Mouse (Mus musculus): ENCODE data around the gene Gm20388. TPM values are rescaled to one million over a fixed set of nuclear protein-coding genes. Genes with fewer than 3 reads are reported as not detected.

The Gm20388 gene
- polyA plus RNA-seq, 1 experiment = 0.36 TPM

DNA sequence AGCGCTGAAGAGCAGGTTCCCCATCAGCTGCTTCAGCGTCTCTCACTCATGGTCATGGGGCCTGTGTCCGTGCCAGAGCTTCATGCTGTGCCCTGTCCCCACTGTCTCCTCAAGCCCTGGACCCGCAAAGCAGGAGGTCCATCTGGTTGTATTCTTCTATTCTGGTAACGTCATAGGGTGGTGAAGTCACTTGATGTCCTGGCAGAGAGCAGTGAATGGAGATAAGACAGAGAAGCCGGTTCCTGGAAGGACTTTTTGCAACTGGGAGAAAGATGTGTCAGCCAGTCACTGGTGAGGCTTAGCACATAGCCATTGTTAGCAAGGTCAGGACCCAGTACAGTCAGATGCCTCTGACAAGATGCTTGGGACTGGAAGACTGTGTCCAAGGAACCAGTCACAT lies 2172.8 kb downstream of the Gm20388 start:
- no peaks in the 10 kb centered on the region for H3K9me3 ChIP-seq (ENCODE audit: control insufficient read depth, low read length)
- H3K4me3 ChIP-seq (replicated peaks) = no peak overlapping the region
- TF ChIP-seq GATA1 (IDR thresholded peaks at IDR 0.05; ENCODE audit: low read length) (no peak), TAL1 (IDR thresholded peaks at IDR 0.05; ENCODE audit: low read length) (no peak)
- no peaks in the 10 kb centered on the region for H3K4me1 ChIP-seq (ENCODE audit: control insufficient read depth)
- no peaks in the 10 kb centered on the region for H3K27me3 ChIP-seq (ENCODE audit: control insufficient read depth)
- no peaks in the 10 kb centered on the region for H3K36me3 ChIP-seq (ENCODE audit: control insufficient read depth)

DNA sequence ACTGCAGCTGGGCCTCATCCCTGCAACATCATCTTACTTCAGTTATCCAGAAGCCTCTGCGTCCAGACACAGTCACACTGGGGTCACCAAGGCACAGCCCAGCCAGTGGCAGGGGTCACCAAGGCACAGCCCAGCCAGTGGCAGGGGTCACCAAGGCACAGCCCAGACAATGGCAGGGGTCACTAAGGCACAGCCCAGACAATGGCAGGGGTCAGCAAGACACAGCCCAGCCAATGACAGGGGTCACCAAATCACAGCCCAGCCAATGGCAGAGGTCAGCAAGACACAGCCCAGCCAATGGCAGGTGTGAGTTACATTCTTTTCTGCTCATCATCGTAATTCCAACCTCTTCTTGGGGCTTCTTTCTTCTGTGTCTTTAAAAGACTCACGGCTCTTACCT lies 2173.5 kb downstream of the Gm20388 start:
- no peaks in the 10 kb centered on the region for H3K27me3 ChIP-seq (ENCODE audit: control insufficient read depth)
- no peaks in the 10 kb centered on the region for H3K36me3 ChIP-seq (ENCODE audit: control insufficient read depth)
- no peaks in the 10 kb centered on the region for H3K4me1 ChIP-seq (ENCODE audit: control insufficient read depth)
- no peaks in the 10 kb centered on the region for H3K9me3 ChIP-seq (ENCODE audit: control insufficient read depth, low read length)
- TF ChIP-seq GATA1 (IDR thresholded peaks at IDR 0.05; ENCODE audit: low read length) (no peak), TAL1 (IDR thresholded peaks at IDR 0.05; ENCODE audit: low read length) (no peak)
- H3K4me3 ChIP-seq (replicated peaks) = no peak overlapping the region

DNA sequence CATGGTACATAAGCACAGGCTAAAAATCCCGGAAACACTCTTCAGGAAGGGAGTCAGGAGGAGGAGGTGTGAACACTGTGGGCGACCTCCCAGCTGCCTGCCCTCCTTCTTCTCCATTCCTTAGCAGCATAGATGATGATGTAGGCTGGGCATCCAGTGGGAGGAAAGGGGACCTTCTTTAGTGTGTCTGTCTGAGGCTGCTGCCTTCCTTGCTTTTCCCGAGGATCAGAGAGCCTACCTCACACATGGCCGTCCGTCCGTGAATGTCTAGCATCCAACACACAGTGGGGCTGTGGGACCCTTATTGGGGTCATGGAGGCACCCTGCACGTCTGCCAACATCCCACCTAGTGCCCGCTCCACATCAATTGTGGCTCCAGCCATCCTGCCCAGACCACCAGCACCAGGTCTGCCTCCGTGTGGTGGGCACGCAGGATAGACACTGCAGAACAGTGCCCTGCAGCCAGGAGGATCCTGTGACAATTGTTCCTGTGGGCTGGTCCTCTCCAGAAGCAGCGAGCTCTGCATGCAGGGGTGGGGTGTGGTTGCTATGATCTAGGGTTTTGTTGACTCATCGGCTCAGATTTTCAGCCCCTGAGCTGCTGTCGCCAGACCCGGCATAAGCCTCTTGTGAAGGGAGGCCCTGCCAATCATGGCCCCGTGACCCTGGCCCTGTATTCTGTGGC lies 2174.2 kb downstream of the Gm20388 start:
- TF ChIP-seq TAL1 (IDR thresholded peaks at IDR 0.05; ENCODE audit: low read length) (no peak), GATA1 (IDR thresholded peaks at IDR 0.05; ENCODE audit: low read length) (no peak)
- Histone ChIP-seq H3K9me3 (ENCODE audit: control insufficient read depth, low read length) (no peaks in the 10 kb centered on the region), H3K27me3 (ENCODE audit: control insufficient read depth) (no peaks in the 10 kb centered on the region)

DNA sequence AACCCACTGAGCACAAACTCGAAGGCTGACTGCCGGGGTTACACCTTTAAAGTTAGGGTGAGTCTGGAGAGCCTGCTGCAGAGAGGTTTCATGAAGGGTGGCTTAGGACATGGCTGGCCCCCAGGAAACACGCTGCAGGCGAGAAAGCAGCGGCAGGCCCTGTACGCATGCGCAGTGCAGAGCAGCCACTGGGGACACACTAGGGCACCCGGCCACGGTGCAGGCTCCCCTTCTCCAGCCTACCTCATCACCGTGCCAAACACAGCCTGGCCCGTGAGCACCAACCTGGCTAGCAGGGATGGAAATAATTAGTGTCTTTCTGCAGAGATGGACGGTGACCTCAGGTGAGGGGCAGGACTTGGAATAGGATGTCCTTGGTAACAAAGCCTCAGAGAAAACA lies 2175.4 kb downstream of the Gm20388 start:
- Histone ChIP-seq H3K4me1 (ENCODE audit: control insufficient read depth) (no peaks in the 10 kb centered on the region), H3K27me3 (ENCODE audit: control insufficient read depth) (no peaks in the 10 kb centered on the region), H3K36me3 (ENCODE audit: control insufficient read depth) (no peaks in the 10 kb centered on the region), H3K9me3 (ENCODE audit: control insufficient read depth, low read length) (no peaks in the 10 kb centered on the region), H3K4me3 (replicated peaks) (no peak overlapping the region)
- TF ChIP-seq GATA1 (IDR thresholded peaks at IDR 0.05; ENCODE audit: low read length) (no peak), TAL1 (IDR thresholded peaks at IDR 0.05; ENCODE audit: low read length) (no peak)

More for the DNA sequence above, 2174.2 kb downstream of the Gm20388 start:
- Histone ChIP-seq H3K4me3 (replicated peaks) (no peak overlapping the region), H3K4me1 (ENCODE audit: control insufficient read depth) (no peaks in the 10 kb centered on the region), H3K36me3 (ENCODE audit: control insufficient read depth) (no peaks in the 10 kb centered on the region)

DNA sequence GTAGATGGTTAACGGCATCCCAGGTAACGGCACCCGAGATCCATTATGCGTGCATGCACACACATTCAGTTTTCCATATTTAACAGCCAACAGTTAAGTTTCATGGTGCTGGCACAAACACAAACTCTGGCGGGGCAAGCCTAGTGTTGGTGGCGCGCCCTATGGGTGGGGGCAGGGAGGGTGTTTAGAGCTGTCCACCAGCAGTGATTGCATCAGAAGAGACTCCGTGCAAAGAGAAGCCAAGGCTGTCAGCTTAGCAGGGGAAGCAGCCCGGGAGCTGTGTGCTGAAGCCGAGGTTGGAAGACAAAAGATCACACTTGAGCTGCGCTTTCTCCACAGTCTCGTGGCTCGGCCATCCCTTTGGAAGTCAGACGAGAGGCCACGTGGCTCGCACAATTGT lies 2178.0 kb downstream of the Gm20388 start:
- Histone ChIP-seq H3K9me3 (ENCODE audit: control insufficient read depth, low read length) (no peaks in the 10 kb centered on the region), H3K36me3 (ENCODE audit: control insufficient read depth) (no peaks in the 10 kb centered on the region), H3K4me1 (ENCODE audit: control insufficient read depth) (no peaks in the 10 kb centered on the region), H3K4me3 (replicated peaks) (no peak overlapping the region), H3K27me3 (ENCODE audit: control insufficient read depth) (no peaks in the 10 kb centered on the region)
- TF ChIP-seq GATA1 (IDR thresholded peaks at IDR 0.05; ENCODE audit: low read length) = no peak
- TF ChIP-seq TAL1 (IDR thresholded peaks at IDR 0.05; ENCODE audit: low read length) = no peak

DNA sequence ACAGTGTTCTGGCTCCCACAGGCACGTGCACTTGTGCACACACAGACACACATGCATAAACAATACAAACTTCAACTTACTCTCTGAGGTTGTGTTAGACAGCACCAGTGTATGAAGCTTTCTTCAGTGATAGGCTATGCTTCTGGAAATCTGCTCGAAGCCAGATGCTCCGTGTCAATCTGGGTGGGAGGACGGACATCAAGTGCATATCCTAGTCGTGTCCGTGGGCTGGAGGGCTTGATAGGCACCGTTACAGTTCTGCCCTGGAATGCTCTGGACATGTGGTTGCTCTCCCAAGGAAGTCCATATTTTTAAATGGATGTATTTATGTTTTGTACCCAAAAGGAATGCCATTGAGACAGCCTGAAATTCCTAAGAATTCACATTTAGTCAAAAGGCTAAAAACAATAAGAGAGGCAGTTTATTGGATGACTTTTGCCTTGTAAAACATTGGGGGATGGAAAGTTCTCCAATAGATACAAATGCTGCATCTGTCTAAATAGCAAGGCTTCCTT lies 2178.6 kb downstream of the Gm20388 start:
- Histone ChIP-seq H3K27me3 (ENCODE audit: control insufficient read depth) (no peaks in the 10 kb centered on the region), H3K4me1 (ENCODE audit: control insufficient read depth) (no peaks in the 10 kb centered on the region), H3K9me3 (ENCODE audit: control insufficient read depth, low read length) (no peaks in the 10 kb centered on the region), H3K4me3 (replicated peaks) (no peak overlapping the region), H3K36me3 (ENCODE audit: control insufficient read depth) (no peaks in the 10 kb centered on the region)
- TF ChIP-seq GATA1 (IDR thresholded peaks at IDR 0.05; ENCODE audit: low read length) = no peak
- TF ChIP-seq TAL1 (IDR thresholded peaks at IDR 0.05; ENCODE audit: low read length) = no peak

DNA sequence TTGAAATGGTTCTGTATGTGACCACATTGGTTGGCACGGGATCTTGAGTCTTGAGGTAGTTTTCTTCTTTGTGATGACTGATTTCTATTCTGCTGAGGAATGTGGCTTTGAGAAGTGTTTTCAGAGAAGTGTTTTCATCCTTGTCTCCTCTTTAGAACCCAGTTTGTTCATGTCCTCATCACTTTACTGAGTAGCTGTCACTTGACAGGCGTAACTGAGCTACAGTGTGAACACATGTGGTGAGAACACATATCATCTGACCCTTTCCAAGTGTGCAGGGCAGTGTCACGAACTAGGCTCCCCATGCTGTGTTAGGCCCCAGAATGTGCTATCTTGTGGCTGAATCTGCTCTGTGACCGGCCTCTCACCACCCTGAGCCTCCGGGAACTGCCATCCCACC lies 2181.8 kb downstream of the Gm20388 start:
- H3K4me3 ChIP-seq (replicated peaks) = no peak overlapping the region
- no peaks in the 10 kb centered on the region for H3K27me3 ChIP-seq (ENCODE audit: control insufficient read depth)
- H3K9me3 ChIP-seq (ENCODE audit: control insufficient read depth, low read length) = no peaks in the 10 kb centered on the region
- no peaks in the 10 kb centered on the region for H3K36me3 ChIP-seq (ENCODE audit: control insufficient read depth)
- no peak for TF ChIP-seq GATA1 (IDR thresholded peaks at IDR 0.05; ENCODE audit: low read length)
- no peak for TF ChIP-seq TAL1 (IDR thresholded peaks at IDR 0.05; ENCODE audit: low read length)
- H3K4me1 ChIP-seq (ENCODE audit: control insufficient read depth) = no peaks in the 10 kb centered on the region

DNA sequence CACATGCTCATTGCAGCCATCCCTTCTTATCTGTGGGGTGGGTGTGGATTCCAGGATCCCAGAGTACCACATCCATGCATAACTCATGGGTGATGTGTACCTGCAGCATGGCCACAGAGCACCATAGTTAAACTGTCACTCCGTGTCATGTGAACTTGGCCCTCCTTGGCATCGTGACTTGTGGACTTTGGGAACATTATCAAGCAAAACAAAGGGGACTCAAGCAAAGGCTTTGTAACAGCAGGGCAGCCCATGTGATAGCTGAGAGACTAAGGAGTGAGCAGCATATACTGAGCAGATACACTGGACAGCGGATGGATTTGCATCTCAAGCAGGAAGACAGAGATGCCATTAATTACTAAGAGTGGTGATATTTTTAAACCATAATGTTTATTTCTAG lies 2188.1 kb downstream of the Gm20388 start:
- no peaks in the 10 kb centered on the region for H3K4me1 ChIP-seq (ENCODE audit: control insufficient read depth)
- TF ChIP-seq GATA1 (IDR thresholded peaks at IDR 0.05; ENCODE audit: low read length) (no peak), TAL1 (IDR thresholded peaks at IDR 0.05; ENCODE audit: low read length) (no peak)
- no peak overlapping the region for H3K4me3 ChIP-seq (replicated peaks)
- no peaks in the 10 kb centered on the region for H3K27me3 ChIP-seq (ENCODE audit: control insufficient read depth)
- H3K36me3 ChIP-seq (ENCODE audit: control insufficient read depth) = no peaks in the 10 kb centered on the region
- no peaks in the 10 kb centered on the region for H3K9me3 ChIP-seq (ENCODE audit: control insufficient read depth, low read length)

DNA sequence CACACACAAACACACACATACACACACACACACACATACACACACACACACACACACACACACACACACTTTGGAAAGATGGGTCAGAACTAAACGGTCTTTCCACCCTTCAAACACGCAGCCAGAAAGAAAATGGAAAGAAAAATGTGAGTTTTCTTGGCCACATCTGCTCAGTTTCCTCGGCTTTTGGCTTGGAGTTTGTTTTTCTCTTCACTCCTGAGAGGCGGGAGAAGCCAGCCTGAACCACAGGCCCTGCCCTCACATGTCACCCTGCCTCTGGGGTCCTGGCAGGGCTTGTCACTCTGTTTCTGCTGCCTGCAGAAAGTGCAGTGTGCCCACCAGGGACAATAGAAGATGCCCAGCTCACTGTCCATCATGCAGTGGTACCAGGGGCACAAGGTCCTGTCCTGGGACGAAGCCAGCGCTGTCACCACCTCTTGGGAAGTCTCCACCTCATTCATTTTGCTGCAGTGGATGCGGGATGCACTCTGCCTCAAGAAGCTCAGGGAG lies 2189.1 kb downstream of the Gm20388 start:
- TF ChIP-seq TAL1 (IDR thresholded peaks at IDR 0.05; ENCODE audit: low read length) (no peak), GATA1 (IDR thresholded peaks at IDR 0.05; ENCODE audit: low read length) (no peak)
- no peak overlapping the region for H3K4me3 ChIP-seq (replicated peaks)
- H3K27me3 ChIP-seq (ENCODE audit: control insufficient read depth) = no peaks in the 10 kb centered on the region
- H3K9me3 ChIP-seq (ENCODE audit: control insufficient read depth, low read length) = no peaks in the 10 kb centered on the region
- no peaks in the 10 kb centered on the region for H3K36me3 ChIP-seq (ENCODE audit: control insufficient read depth)
- H3K4me1 ChIP-seq (ENCODE audit: control insufficient read depth) = no peaks in the 10 kb centered on the region

Measured in erythroblast, embryonic 14.5 days (primary cell).